Mouse (Mus musculus) intestine, postnatal 0 days (tissue): ENCODE data around the gene Lcat. TPM values are rescaled to one million over a fixed set of nuclear protein-coding genes. Genes with fewer than 3 reads are reported as not detected.

ENCODE experiments used
- ATAC-seq: fragments of 200-750 bp; cut with Nextera tagmentation; 2 replicates; pipeline ENCODE4 v1.8.0; 2017; ENCODE audit warnings: mild to moderate bottlenecking, moderate TSS enrichment, moderate library complexity
- H3K27ac ChIP-seq: fragments of 300-500 bp; sonication (generic); 2 replicates; pipeline ENCODE4 v1.5.1; 2014; ENCODE audit warnings: mild to moderate bottlenecking, low read depth, low read length, moderate library complexity
- H3K27me3 ChIP-seq: fragments of 300-500 bp; sonication (generic); replicated peaks from 2 replicates; pipeline ENCODE4 v1.6.1; 2014; ENCODE audit warnings: low read length, mixed read lengths; ENCODE audit not compliant: control insufficient read depth, insufficient read depth
- H3K36me3 ChIP-seq: fragments of 300-500 bp; sonication (generic); 2 replicates; pipeline ENCODE4 v1.6.1; 2014; ENCODE audit warnings: mild to moderate bottlenecking, moderate library complexity; ENCODE audit not compliant: control insufficient read depth, insufficient read depth
- H3K4me1 ChIP-seq: fragments of 300-500 bp; sonication (generic); replicated peaks from 2 replicates; pipeline ENCODE4 v1.6.1; 2014; ENCODE audit warnings: antibody characterized with exemption, low read length, mixed read lengths; ENCODE audit not compliant: control insufficient read depth, insufficient read depth
- H3K4me2 ChIP-seq: fragments of 300-500 bp; sonication (generic); replicated peaks from 2 replicates; pipeline ENCODE4 v1.6.1; 2014; ENCODE audit warnings: low read depth, mild to moderate bottlenecking, moderate library complexity
- H3K4me3 ChIP-seq: fragments of 300-500 bp; sonication (generic); 2 replicates; pipeline ENCODE4 v1.5.1; 2014; ENCODE audit warnings: low read depth, low read length
- H3K9ac ChIP-seq: fragments of 300-500 bp; sonication (generic); 2 replicates; pipeline ENCODE4 v1.6.1; 2014; ENCODE audit warnings: mild to moderate bottlenecking, low read depth, low read length
- H3K9me3 ChIP-seq: fragments of 300-500 bp; sonication (generic); 2 replicates; pipeline ENCODE4 v1.6.1; 2016; ENCODE audit warnings: mixed run types; ENCODE audit not compliant: control insufficient read depth
- CTCF ChIP-seq: sonication (generic); IDR thresholded peaks from 2 replicates; pipeline ENCODE4 v1.5.1; 2016; ENCODE audit warnings: low read depth, mild to moderate bottlenecking, control low read depth, antibody characterized with exemption, moderate library complexity
- WGBS: fragments of 180-500 bp; shearing (Covaris S2); extraction: QIAGEN DNeasy Blood & Tissue Kit; methylation state at CpG from one replicate; pipeline ENCODE4 v1.1.7; 2014; 5-methylcytosine and 5-hydroxymethylcytosine counted together
- polyA plus RNA-seq: library from polyadenylated mRNA; unstranded; fragments of >200 nt; fragmentation: Nextera tagmentation; extraction: Ambion mirVana; gene quantifications from 2 replicates; pipeline ENCODE4 v1.2.1, GENCODE M21; 2015

Lcat gene
- polyA plus RNA-seq, 1 experiment from 2014 or later: 0.20 TPM

- Histone ChIP-seq H3K9ac (no peak overlapping the region), H3K4me2 (no peak overlapping the region), H3K4me1 (no peaks in the 10 kb centered on the region), H3K4me3 (no peak overlapping the region), H3K36me3 (peaks cover 49% of the 10 kb centered on the region; the same call in 1 of the 2 replicates), H3K9me3 (no peaks in the 10 kb centered on the region), H3K27ac (no peak overlapping the region), H3K27me3 (no peaks in the 10 kb centered on the region)
- WGBS: 94% methylated on average over 3 of the region's 3 CpGs
- TF ChIP-seq CTCF: no peak
- ATAC-seq: no peak
Measured at GRCm38 (mm10) chr8:105931271-105931670, 11.9 kb downstream of the Lcat start.

- Histone ChIP-seq H3K27me3 (no peaks in the 10 kb centered on the region), H3K4me2 (no peak overlapping the region), H3K4me1 (no peaks in the 10 kb centered on the region), H3K9me3 (no peaks in the 10 kb centered on the region), H3K9ac (no peak overlapping the region), H3K36me3 (peaks cover 42% of the 10 kb centered on the region; the same call in 1 of the 2 replicates), H3K27ac (no peak overlapping the region), H3K4me3 (no peak overlapping the region)
- ATAC-seq: peak; percentile 52
- 20% methylated on average over 8 of the region's 8 CpGs for WGBS
- TF ChIP-seq CTCF: peak; percentile 96
Measured at GRCm38 (mm10) chr8:105930602-105931001, 12.6 kb downstream of the Lcat start.

GRCm38 (mm10) chr8:105925123-105925522 lies 18.1 kb downstream of the Lcat start:
- ATAC-seq: no peak
- 79% methylated on average over 3 of the region's 3 CpGs for WGBS

GRCm38 (mm10) chr8:105919390-105919789 lies 23.8 kb downstream of the Lcat start:
- TF ChIP-seq CTCF: no peak
- H3K27ac ChIP-seq: no peak overlapping the region
- H3K9ac ChIP-seq: no peak overlapping the region
- no peak overlapping the region for H3K4me2 ChIP-seq
- no peaks in the 10 kb centered on the region for H3K9me3 ChIP-seq
- 85% methylated on average over 3 of the region's 3 CpGs for whole genome bisulfite sequencing
- peaks cover 8% of the 10 kb centered on the region for H3K36me3 ChIP-seq
- no peaks in the 10 kb centered on the region for H3K4me1 ChIP-seq
- no peak for ATAC-seq
- H3K4me3 ChIP-seq: no peak overlapping the region
- H3K27me3 ChIP-seq: no peaks in the 10 kb centered on the region

More at GRCm38 (mm10) chr8:105925123-105925522, 18.1 kb downstream of the Lcat start:
- Histone ChIP-seq H3K4me3 (no peak overlapping the region), H3K36me3 (peaks cover 14% of the 10 kb centered on the region), H3K9ac (no peak overlapping the region), H3K9me3 (no peaks in the 10 kb centered on the region), H3K4me2 (no peak overlapping the region), H3K27me3 (no peaks in the 10 kb centered on the region), H3K27ac (no peak overlapping the region), H3K4me1 (no peaks in the 10 kb centered on the region)
- no peak for TF ChIP-seq CTCF

- Histone ChIP-seq H3K4me2 (peak overlapping the region; percentile 84), H3K9me3 (no peaks in the 10 kb centered on the region), H3K4me3 (peak overlapping the region; percentile 98), H3K36me3 (no peaks in the 10 kb centered on the region), H3K4me1 (no peaks in the 10 kb centered on the region), H3K27me3 (no peaks in the 10 kb centered on the region), H3K27ac (peak overlapping the region; percentile 93), H3K9ac (peak overlapping the region; percentile 98)
- no peak for ATAC-seq
- TF ChIP-seq CTCF: no peak
- WGBS: 23% methylated on average over 16 of the region's 16 CpGs
Measured at GRCm38 (mm10) chr8:105900941-105901616, 42.1 kb downstream of the Lcat start.

GRCm38 (mm10) chr8:105900180-105900940 lies 42.8 kb downstream of the Lcat start, which contains the start of gene Pskh1:
Pskh1 (plus strand) TSS chr8:105900441.
- Histone ChIP-seq H3K36me3 (no peaks in the 10 kb centered on the region), H3K4me3 (peak within 1 kb of the TSS; percentile 98), H3K4me2 (peak within 1 kb of the TSS; percentile 84), H3K4me1 (no peaks in the 10 kb centered on the region), H3K27me3 (no peaks in the 10 kb centered on the region), H3K9me3 (no peaks in the 10 kb centered on the region), H3K9ac (peak within 1 kb of the TSS; percentile 98), H3K27ac (peak within 1 kb of the TSS; percentile 93)
- TF ChIP-seq CTCF: peak; percentile 21; the same call in 1 of the 2 replicates
- WGBS: under 1% methylated on average over 67 of the region's 68 CpGs
- peak; percentile 94 for ATAC-seq
